22 mouse cellular contexts compared by ENCODE assay signal in the genomic region with DNA sequence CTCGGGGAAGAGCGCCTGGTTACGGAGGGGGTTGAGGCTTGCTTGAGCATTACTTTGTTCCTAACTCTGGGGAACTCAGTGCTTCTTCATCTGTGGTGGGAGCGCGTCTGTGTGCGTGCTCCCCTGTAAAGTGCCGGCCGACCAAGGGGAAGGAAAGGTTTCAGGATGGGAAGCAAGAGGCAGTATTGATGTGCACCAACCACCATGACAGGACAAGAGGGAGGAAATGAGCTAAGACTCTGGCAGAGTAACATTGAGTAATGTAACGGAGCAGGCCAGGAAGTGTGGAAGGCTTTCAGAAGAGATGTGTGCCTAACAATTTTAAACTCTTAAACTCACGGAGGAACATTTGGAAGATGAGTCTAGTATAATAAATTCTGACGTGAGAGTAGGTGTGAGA. TPM values are rescaled to one million over a fixed set of nuclear protein-coding genes. Genes with fewer than 3 reads are reported as not detected.
DNase-seq lines count a peak whose midpoint lies in the region; ATAC-seq and TF ChIP-seq lines count a peak whose summit lies in the region.
"Had no signal": no experiment of that assay in that cellular context is flagged by ENCODE, and none has a peak within 500 bp of the region (broad histone marks: within the 10 kb centered on the region; RNA-seq: fewer than 3 reads in every experiment).

No protein-coding gene starts in this region.

- no peaks in the 10 kb centered on the region for H3K27me3 ChIP-seq in forebrain, embryonic 12.5 days
- H3K27me3 ChIP-seq in forebrain, embryonic 11.5 days (ENCODE audit: control insufficient read depth, insufficient read depth, low read length): no peaks in the 10 kb centered on the region
- H3K27me3 ChIP-seq in heart, postnatal 0 days (ENCODE audit: control insufficient read depth, insufficient read depth, low read length): no peaks in the 10 kb centered on the region
- no peaks in the 10 kb centered on the region for H3K27me3 ChIP-seq in liver, embryonic 13.5 days
- H3K27me3 ChIP-seq: forebrain, embryonic 13.5 days; hindbrain, embryonic 13.5 days had no signal

- H3K36me3 ChIP-seq in forebrain, embryonic 12.5 days (replicated peaks): no peaks in the 10 kb centered on the region; the same call in 1 of the 2 replicates
- H3K36me3 ChIP-seq in forebrain, embryonic 11.5 days (ENCODE audit: control insufficient read depth, insufficient read depth, low read length): no peaks in the 10 kb centered on the region
- H3K36me3 ChIP-seq in heart, postnatal 0 days (replicated peaks; ENCODE audit: control insufficient read depth, insufficient read depth, low read length): no peaks in the 10 kb centered on the region
- 0 out of 2 replicates have a peak, but pooled peaks cover 2% of the 10 kb centered on the region for H3K36me3 ChIP-seq in liver, embryonic 13.5 days

- H3K4me1 ChIP-seq in forebrain, embryonic 12.5 days: peaks cover 22% of the 10 kb centered on the region
- peaks cover 4% of the 10 kb centered on the region for H3K4me1 ChIP-seq in forebrain, embryonic 11.5 days (replicated peaks; ENCODE audit: control insufficient read depth, insufficient read depth, low read length)
- H3K4me1 ChIP-seq in heart, postnatal 0 days (ENCODE audit: control insufficient read depth, insufficient read depth): peaks cover 34% of the 10 kb centered on the region
- peaks cover 43% of the 10 kb centered on the region for H3K4me1 ChIP-seq in liver, embryonic 13.5 days (replicated peaks)

- no peak for DNase-seq in forebrain, embryonic 11.5 days (ENCODE audit: low spot score)
- DNase-seq in heart, postnatal 0 days (ENCODE audit: low spot score): no peak
- no peak for DNase-seq in heart, adult 18-20 months
- DNase-seq in liver, embryonic 13.5 days: no peak
- DNase-seq in spleen, postnatal 36 days (ENCODE audit: low spot score in 2 of 2): no peak
- DNase-seq in yolk sac, embryonic 10.5 days (ENCODE audit: low spot score): no peak
- DNase-seq: adrenal gland, postnatal 14 days; cerebellum, adult 2 months; gastrocnemius, postnatal 10 days; kidney, adult 2 months; kidney, postnatal 14 days; lung, postnatal 10 days; thymus, postnatal 14 days had no signal

- no peak for ATAC-seq in forebrain, embryonic 12.5 days (ENCODE audit: low FRiP score)
- ATAC-seq in forebrain, embryonic 11.5 days (replicated peaks; ENCODE audit: low FRiP score): no peak
- ATAC-seq in heart, postnatal 0 days (ENCODE audit: insufficient read depth, low read depth): no peak
- no peak for ATAC-seq in liver, embryonic 13.5 days (ENCODE audit: low read depth)
- ATAC-seq in megakaryocyte progenitor cell, adult 5-6 weeks (replicated peaks; ENCODE audit: poor library complexity): peak; percentile 81
- ATAC-seq: activated CD4-positive, CD25-positive, alpha-beta regulatory T cell, adult 4 months; CD4-positive, CD25-positive, alpha-beta regulatory T cell, adult 4 months; forebrain, embryonic 13.5 days; inflammation-experienced regulatory T-cells, adult 6 months had no signal

- H3K4me3 ChIP-seq in forebrain, embryonic 12.5 days (replicated peaks): no peak overlapping the region
- H3K4me3 ChIP-seq in forebrain, embryonic 11.5 days (ENCODE audit: low read depth, low read length): no peak overlapping the region
- no peak overlapping the region for H3K4me3 ChIP-seq in heart, postnatal 0 days (ENCODE audit: low read depth, low read length)
- H3K4me3 ChIP-seq in liver, embryonic 13.5 days (replicated peaks): no peak overlapping the region
- H3K4me3 ChIP-seq: embryonic facial prominence, embryonic 10.5 days; forebrain, embryonic 13.5 days; hindbrain, embryonic 13.5 days had no signal

- peak overlapping the region; percentile 4; the same call in 1 of the 2 replicates for H3K9ac ChIP-seq in forebrain, embryonic 12.5 days
- H3K9ac ChIP-seq in forebrain, embryonic 11.5 days (ENCODE audit: low read length): no peak overlapping the region
- H3K9ac ChIP-seq in heart, postnatal 0 days (replicated peaks; ENCODE audit: low read depth, low read length): no peak overlapping the region
- H3K9ac ChIP-seq in liver, embryonic 13.5 days: no peak overlapping the region
- H3K9ac ChIP-seq: forebrain, embryonic 13.5 days; hindbrain, embryonic 13.5 days had no signal

- no peak for TF ChIP-seq CTCF in heart, postnatal 0 days (IDR thresholded peaks at IDR 0.05; ENCODE audit: low read depth)

- H3K4me2 ChIP-seq in forebrain, embryonic 12.5 days: no peak overlapping the region
- no peak overlapping the region for H3K4me2 ChIP-seq in forebrain, embryonic 11.5 days (ENCODE audit: low read depth, low read length, severe bottlenecking)
- peak overlapping the region; percentile 3; the same call in 1 of the 2 replicates for H3K4me2 ChIP-seq in heart, postnatal 0 days (ENCODE audit: low read depth, low read length)
- no peak overlapping the region for H3K4me2 ChIP-seq in liver, embryonic 13.5 days
- H3K4me2 ChIP-seq: forebrain, embryonic 13.5 days; hindbrain, embryonic 13.5 days; midbrain, embryonic 11.5 days had no signal

- WGBS in forebrain, embryonic 12.5 days: 92% methylated on average over 11 of the region's 11 CpGs
- 93% methylated on average over 11 of the region's 11 CpGs for WGBS in forebrain, embryonic 11.5 days
- WGBS in heart, postnatal 0 days: 69% methylated on average over 11 of the region's 11 CpGs
- whole genome bisulfite sequencing in liver, embryonic 13.5 days (ENCODE audit: insufficient replicate concordance): 64% methylated on average over 11 of the region's 11 CpGs

- H3K9me3 ChIP-seq in forebrain, embryonic 12.5 days: no peaks in the 10 kb centered on the region
- H3K9me3 ChIP-seq in forebrain, embryonic 11.5 days (ENCODE audit: control insufficient read depth, low read length): no peaks in the 10 kb centered on the region
- H3K9me3 ChIP-seq in heart, postnatal 0 days (replicated peaks; ENCODE audit: control insufficient read depth, low read length): no peaks in the 10 kb centered on the region
- H3K9me3 ChIP-seq in liver, embryonic 13.5 days (replicated peaks): no peaks in the 10 kb centered on the region
- H3K9me3 ChIP-seq: embryonic facial prominence, embryonic 10.5 days; forebrain, embryonic 13.5 days; hindbrain, embryonic 13.5 days had no signal

- H3K27ac ChIP-seq in forebrain, embryonic 12.5 days: no peak overlapping the region
- no peak overlapping the region for H3K27ac ChIP-seq in forebrain, embryonic 11.5 days (ENCODE audit: low read depth, low read length)
- H3K27ac ChIP-seq in heart, postnatal 0 days (ENCODE audit: low read depth): peak overlapping the region; percentile 3; the same call in 1 of the 2 replicates
- H3K27ac ChIP-seq in liver, embryonic 13.5 days: peak overlapping the region; percentile 21; the same call in 1 of the 2 replicates
- H3K27ac ChIP-seq: embryonic facial prominence, embryonic 10.5 days; forebrain, embryonic 13.5 days; hindbrain, embryonic 13.5 days had no signal

- no peak for TF ChIP-seq EP300 in heart, postnatal 0 days (IDR thresholded peaks at IDR 0.05; ENCODE audit: low read depth)

RNA-seq across cellular contexts. Expression of a gene that starts 6.3 kb away (rescaled TPM):
- polyA plus RNA-seq in forebrain, embryonic 12.5 days (2016; fragmentation: Nextera tagmentation; extraction: Ambion mirVana): 22.3 and 25.5 TPM in 2 replicates
- 31.3 and 34.4 TPM in 2 replicates for polyA plus RNA-seq in forebrain, embryonic 11.5 days (2014; fragmentation: Nextera tagmentation; extraction: Ambion mirVana)
- 10.8 and 24.6 TPM in 2 replicates for total RNA-seq in heart, postnatal 0 days (2014; rRNA removed; ENCODE audit: low replicate concordance)
- polyA plus RNA-seq in heart, postnatal 0 days (2015; fragmentation: Nextera tagmentation; extraction: Ambion mirVana): 11.1 TPM in 2 replicates
- 10 to 100 TPM; 11.7 to 12.5 TPM for total RNA-seq in heart, adult 18-20 months (2021)
- 3.7 and 5.5 TPM in 2 replicates for polyA plus RNA-seq in liver, embryonic 13.5 days (2015; fragmentation: Nextera tagmentation; extraction: Ambion mirVana)
- total RNA-seq in megakaryocyte progenitor cell, adult 5-6 weeks (2015): 20.3 and 20.6 TPM in 2 replicates
- 5.7 and 6.0 TPM in 2 replicates for total RNA-seq in megakaryocyte progenitor cell, adult 5-6 weeks (2017)

RNA-seq across cellular contexts. Expression of a gene that starts 20.6 kb away (rescaled TPM):
- 33.1 and 35.5 TPM in 2 replicates for polyA plus RNA-seq in forebrain, embryonic 12.5 days (2016; fragmentation: Nextera tagmentation; extraction: Ambion mirVana)
- polyA plus RNA-seq in forebrain, embryonic 11.5 days (2014; fragmentation: Nextera tagmentation; extraction: Ambion mirVana): 39.4 and 41.8 TPM in 2 replicates
- total RNA-seq in heart, postnatal 0 days (2014; rRNA removed; ENCODE audit: low replicate concordance): 33.5 and 40.8 TPM in 2 replicates
- 19.7 TPM in 2 replicates for polyA plus RNA-seq in heart, postnatal 0 days (2015; fragmentation: Nextera tagmentation; extraction: Ambion mirVana)
- total RNA-seq in heart, adult 18-20 months (2021): 10 to 100 TPM; 28.9 to 29.3 TPM
- 19.1 and 20.2 TPM in 2 replicates for polyA plus RNA-seq in liver, embryonic 13.5 days (2015; fragmentation: Nextera tagmentation; extraction: Ambion mirVana)
- total RNA-seq in megakaryocyte progenitor cell, adult 5-6 weeks (2015): 22.3 and 23.8 TPM in 2 replicates
- 25.0 and 26.2 TPM in 2 replicates for total RNA-seq in megakaryocyte progenitor cell, adult 5-6 weeks (2017)

Comparison
In these comparisons a context has a peak if more than half of its experiments do, and no peak if none do; other contexts are left out.
1. H3K27ac ChIP-seq: peak in heart, postnatal 0 days (single experiment) and liver, embryonic 13.5 days (single experiment); none in forebrain, embryonic 12.5 days (single experiment) and forebrain, embryonic 11.5 days (single experiment).